Mouse (Mus musculus) cerebellum, postnatal 14 days (tissue): ENCODE data around the gene Lrrtm4.

Source experiments
- DNase-seq, 2 experiments: peaks; one replicate each; pipeline ENCODE4 v3.0.0; 2021; ENCODE audit warnings: mixed read lengths in 2 of 2

Gene Lrrtm4

DNA sequence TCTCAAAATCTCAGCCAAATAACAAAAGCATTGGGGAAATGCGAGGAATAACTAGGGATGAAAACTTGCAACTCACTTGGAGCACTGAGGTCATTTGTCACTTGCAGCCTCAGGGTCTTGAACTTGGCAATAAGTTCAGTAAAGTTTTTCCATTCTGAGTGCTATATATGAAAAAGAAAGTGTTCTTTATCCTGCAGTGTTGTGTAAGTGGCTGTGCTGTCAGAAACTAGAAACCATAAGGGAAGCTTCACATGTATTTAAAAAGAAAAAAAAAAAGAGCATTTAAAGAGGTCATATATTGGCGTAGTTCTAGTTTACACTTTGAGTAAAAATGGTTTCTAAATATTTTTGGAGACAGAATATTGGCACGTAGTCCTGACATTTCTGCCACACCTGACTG, 313.1 kb downstream of the Lrrtm4 start:
- DNase-seq, result no peak

DNA sequence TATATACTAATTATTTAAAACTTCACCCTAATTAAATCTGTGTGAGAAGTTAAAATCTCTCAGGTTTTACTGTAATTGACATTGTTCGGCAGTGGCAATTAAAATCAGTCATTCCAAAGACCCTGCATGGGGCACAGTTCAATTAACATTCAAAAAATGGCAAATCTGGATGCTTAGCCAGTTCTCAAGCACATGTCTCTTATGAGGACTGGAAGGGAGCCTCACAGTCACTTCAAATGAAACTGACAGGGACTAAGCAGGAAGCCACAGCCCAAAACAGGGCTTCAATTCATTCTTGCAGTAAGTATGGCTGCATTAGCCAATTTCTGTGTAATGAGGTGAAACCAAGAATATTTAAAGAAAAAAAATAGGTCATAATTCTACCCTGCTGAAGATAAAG, 333.6 kb downstream of the Lrrtm4 start:
- DNase-seq, result no peak

DNA sequence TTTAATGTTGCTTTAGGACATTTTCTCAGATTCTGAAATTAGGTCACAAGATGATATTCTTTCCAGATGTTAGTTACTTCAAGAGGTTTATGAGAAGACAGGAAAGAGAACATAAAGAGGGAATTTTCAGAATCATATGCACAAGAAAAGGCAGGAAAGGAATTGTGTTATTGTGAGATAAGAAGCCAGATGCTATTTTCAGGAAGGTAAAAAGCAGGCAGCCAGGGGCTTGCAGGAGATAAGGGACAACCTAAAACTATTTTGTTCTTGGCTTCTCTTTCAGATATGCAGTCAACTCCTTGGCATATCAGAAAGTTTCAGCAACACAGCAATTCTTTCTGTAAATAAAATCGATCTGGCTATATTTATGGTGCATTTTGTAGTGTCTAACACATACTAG, 338.4 kb downstream of the Lrrtm4 start:
- no peak for DNase-seq

DNA sequence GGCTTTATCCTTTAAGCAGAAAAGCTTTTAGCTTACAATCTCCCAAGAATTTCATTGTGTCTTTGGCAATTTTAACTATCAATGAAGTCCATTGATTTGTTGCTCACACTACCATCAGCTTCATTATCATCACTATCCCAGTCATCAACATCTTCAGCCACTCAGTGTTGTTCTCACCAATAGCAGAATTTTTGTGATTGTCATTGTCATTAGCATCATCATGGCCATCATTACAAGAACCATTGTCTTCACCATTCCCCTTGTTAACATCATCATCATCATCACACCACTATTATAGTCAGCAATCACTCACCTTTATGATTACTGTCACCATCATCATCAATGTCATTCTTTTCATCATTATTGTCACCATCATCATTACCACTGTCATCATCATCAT, 344.9 kb downstream of the Lrrtm4 start:
- DNase-seq, result no peak

DNA sequence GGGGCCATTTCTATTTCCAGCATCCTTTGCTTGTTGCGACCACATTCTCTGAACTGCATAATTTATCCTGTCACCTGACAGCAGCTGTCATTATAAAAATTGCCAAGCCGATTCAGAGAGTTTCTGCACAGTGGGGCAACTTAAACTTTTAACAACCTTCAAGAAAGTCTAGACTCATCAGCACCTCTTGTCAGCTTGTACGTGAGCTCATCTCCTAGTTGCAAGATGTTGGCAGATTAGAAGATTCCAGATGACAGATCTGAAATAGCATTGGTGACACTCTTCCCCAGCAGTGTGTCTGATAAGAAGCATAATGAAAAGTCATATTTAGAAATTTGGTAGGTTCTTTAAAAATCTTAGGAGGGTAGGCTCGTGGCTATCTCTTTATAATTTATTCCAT, 347.9 kb downstream of the Lrrtm4 start:
- DNase-seq, result no peak

DNA sequence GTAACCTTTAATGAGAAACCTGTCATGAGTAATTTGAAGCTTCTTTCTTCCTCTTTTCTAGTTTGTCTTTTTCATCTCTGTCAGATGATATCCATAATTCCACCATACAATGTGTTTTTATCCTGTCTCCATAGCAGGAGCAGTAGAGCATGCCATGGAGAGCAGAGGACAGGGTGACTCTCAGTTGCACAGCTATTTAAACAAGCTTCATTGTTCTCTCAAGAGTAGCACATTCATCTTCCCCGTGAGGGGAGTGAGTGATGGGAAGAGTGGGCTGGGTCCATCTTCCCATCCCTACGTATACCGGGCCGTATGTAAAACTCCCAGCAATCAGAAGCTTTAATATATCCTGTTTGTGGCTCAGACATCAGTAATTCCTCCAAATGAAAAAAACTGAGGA, 370.9 kb downstream of the Lrrtm4 start:
- DNase-seq, result no peak

DNA sequence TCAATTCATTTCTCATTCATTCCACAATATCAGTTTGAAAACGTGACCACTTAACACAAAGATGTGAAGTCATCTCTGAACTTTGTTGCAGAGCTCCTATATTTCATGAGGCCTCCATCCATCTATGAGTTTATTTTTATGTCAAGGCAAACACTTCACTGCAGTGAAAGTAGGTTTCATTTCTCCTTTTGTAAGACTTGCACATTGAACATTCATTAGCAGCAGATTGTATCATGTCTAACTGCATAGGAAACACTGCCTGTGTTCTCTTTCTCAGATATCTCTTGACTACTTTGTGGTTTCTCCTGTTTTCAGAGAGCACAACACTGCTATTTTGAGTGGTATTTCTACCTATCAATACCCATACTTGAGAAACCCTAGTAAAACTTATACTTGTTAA, 388.1 kb downstream of the Lrrtm4 start:
- no peak for DNase-seq

DNA sequence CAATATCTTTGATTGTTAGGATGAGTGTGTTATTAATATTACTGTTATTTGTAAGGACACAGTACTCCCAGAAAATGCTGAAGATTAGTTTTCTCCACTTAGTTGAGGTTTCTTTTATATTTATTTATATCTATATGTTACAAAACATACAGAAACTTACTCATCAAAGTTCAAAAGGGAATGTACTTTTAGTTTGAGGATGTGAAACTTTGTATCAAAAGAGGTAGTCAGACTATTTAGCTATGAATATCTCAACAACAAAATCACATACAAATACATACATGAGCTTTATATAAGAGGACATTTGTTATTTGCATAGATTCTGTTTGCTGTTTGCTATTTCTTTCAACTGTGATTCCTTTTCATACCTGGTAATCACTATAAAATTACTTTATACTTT, 421.5 kb downstream of the Lrrtm4 start:
- DNase-seq, result no peak

DNA sequence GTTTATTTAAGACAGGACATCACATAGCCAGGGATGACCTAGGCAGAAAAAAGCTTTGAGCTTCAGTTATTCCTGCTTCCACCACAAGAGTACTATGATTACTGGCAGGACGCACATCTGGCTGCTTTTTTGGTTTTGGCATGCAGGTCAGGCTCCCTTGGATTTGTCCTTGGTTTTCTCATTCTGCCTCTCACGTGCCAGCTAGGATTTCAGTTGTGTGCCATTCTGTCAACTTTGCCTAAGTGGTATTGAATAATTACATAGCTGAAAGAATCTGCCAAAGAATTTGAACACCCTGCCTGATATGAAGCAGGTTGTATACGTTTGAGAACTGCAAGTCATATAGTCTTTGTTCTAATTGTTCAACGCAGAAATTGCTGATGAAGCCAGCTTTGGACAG, 451.9 kb downstream of the Lrrtm4 start:
- DNase-seq, result no peak

DNA sequence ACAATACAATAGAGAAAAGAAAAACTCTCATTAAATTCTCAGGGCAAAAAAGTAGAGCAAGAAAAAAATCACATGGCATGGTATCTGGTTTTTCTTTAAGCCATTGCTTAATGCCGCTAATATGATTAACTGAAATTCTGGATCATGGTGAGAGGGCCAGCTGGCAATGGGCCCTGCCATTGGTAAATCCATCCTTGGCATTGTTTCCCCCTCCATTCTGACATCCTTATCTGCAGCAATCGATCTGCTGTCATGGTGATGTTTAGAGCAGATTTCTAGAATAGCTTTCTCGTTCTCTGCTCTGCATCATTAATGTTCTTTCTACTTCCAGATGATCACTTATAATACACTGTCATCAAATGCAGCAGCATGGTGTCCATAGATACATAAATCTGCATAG, 457.5 kb downstream of the Lrrtm4 start:
- peak in 1 of 2 experiments; percentile 18 for DNase-seq

DNA sequence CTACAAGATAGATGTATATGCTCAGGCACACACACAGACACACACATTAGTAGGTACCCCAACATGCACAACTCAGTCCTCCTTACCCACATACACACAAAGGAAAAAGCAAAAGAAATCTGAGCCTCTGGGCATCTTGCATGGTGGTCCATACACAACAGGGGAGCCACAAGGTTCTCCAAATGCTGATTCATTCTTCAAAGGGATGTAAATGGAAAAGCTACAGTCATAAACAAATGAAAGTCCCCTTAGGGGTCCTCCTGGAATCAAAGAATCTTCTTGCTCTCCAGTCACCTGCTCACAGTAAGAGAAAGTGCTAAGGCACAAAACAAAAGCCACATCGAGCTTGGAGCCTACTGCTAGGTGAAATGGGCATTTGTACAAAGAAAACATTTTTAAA, 526.3 kb downstream of the Lrrtm4 start:
- DNase-seq, result no peak

DNA sequence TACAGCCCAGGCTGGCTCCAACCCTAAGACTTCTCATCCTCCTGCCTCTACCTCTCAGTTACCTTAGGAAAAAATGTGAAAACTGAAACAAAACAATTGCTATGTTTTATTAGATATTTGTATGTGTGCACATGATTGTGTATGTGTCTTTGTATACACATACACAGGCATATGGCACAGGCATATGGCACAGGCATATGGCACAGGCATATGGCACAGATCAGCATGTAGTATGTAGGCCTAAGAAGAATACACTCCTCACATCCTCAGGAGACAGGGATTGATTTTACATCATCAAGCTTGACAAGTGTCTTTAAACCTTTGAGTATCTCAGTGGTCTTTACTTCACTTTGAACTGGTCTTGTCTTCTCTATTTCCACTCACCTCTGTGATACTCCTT, 531.2 kb downstream of the Lrrtm4 start:
- DNase-seq, result no peak

DNA sequence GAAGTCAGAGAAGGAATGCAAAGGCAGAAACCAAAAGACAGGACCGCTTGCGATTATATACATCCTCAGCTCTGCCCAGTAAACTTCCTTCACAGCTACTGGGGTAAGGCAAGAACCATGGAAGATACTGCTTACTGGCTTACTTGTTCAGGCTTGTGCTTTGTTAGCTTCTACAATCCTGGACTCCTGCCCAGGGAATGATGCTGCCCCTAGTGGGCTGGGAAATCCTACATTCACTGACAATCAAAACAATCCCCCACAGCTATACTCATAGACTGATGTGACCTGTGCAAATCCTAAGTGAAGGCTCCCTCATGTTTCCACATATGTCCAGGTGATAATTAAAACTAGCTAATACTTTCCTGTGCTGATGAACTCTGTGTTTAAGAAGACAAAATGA, 534.7 kb downstream of the Lrrtm4 start:
- DNase-seq, result peak; percentile 13 to 33

DNA sequence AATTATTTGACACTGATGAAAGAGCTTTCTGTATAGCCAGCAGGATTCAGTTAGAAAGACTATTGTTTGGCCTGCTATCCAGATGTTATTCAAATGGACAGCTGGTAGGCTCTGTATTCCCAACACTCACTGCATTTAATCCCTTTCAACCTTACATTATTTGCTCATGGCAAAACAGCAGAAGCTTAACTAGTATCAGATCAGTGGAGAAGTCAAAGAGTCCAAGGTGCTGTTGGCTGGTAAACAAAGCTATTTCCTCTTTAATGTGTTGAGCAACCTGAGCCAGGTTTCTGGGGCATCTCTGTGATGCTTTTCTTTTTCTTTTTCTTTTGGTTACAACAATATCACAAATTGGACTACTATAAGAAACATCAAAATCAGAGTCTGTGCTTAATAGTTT, 536.3 kb downstream of the Lrrtm4 start:
- DNase-seq, result no peak

DNA sequence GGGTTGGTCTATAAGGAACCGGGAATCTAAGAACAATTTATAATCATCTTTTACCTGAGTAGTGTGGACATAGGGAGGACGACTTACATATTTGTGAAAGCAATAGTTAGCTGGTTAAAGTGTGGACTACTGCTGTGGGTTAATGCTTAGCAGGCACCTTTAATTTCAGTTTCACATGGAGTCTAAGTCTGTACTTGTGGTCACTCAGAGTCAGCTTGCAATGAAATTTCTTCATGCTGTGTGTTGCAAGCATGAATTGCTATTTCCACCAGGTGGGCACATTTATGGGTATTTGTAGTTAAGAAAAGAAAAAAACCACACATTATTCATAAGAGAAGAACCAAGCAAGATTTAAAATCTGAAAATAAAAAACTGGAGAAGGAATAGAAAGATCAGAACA, 558.5 kb downstream of the Lrrtm4 start:
- no peak for DNase-seq

DNA sequence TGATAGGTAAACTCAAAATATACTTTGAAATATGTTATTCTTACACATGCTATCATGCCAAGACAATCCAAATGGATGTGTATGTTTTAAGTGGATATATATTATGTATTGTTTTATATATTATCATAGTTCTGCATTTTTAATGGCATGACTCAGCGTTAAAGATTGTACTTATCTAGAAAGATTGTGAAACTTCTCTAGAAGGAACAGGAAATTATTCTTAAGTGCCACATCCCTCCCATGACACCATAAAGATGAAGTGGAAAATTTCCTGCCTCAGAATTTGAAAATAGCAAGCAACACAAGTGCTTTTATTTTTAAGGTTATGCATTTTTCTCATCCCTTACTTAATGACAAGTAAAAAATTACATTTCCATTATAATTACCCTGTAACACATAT, 563.5 kb downstream of the Lrrtm4 start:
- no peak for DNase-seq

DNA sequence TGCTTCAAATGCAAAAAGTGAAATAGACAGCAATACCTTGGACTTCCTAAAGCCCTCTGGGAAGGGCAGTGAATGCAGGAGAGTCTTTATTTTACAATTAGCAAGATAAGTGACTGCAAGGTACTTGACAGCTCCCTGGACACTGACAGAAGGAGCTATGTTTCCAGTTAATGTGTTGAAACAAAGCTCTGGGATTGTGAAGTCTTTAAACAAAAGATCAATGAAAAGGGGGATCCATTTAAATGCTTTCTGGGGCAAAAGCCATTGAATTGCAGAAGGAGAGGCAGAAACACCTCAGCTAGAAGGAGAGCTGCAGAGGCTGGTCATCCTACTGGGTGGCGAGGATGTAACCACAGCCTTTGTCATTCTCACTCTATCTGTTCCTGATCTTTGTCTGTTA, 571.1 kb downstream of the Lrrtm4 start:
- DNase-seq, result no peak

DNA sequence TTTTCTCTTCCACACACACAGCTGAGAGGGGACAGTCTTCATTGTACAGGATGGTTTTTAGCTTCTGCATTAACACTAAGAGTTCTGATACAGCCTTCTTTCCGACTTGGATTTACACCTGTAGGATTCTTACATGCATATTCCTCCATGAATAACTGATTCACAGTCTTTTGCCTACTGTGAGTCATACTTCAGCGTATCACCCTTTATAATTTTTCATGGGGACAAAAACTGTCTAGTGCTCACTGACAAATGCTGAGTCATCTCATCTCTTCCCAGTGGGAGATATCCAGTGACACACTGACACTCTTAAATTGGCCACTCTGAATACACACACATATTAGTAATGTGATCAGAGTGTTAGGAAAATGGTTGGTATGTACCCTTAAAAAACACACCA, 600.8 kb downstream of the Lrrtm4 start:
- no peak for DNase-seq

DNA sequence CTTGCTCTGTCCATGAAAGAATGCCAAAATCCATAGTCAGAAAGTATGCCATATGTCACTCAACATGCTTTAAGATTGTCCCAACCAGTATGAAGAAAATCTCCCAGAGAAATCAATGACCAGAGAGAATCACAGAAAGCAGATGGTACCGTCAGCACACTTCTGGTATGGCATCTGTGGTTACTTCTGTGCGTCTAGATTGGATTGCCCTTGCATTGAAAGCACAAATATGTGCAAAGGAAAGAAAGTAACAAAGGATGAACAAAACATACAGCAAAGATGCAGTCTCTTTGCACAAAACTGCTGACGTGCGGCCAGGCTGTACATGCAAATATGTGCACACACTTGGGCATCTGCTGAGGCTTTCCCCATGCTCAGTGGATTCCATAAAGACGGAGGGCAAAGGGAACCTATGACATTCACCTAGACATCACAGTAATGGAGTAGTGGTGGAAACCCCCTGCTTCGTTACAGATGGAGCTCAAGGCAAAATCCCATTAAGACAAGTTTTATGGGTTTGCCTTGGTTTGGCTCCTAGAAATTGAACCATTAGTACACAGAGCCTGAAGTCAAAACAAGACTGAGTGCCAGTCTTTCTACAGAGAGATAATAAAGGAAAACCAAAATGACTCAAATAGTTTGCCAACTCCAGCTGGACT, 604.1 kb downstream of the Lrrtm4 start:
- peak; percentile 3 to 29 for DNase-seq

DNA sequence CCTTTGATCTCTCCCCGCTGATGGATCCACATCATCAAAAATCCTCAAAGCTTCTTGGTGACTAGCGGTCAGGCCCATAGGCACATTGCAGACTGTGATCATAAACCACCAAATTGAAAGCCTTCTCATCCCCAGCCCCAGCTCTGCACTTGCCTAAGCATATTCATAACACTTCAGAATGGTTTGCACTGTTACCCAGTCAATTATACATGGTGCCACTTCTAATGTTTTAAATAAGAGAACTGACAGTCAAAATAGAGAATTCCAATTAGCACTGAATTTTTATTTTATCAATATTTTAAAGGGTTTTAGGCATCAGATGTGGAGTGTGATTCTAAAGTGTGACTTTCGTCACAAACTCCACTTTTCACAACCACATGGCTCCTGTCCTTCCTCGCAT, 606.8 kb downstream of the Lrrtm4 start:
- DNase-seq, result no peak

DNA sequence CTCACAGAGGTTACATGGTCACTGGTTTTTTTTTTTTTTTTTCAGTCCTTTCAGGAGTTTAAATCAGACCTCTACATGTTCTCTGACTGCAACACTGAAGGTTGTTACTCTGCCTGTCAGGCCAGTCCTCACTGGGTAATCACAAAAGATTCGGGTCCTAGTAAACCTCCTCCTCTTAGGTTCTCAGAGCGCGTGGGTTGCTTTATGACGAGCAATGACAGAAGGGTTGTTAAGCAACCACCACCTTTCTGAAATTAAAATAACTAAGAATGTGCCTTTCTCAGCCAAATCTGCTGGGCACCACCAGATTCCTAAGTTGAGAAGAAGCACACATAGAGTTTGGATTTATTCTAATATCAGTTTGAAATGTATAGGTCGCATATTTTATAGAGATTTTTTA, 644.1 kb downstream of the Lrrtm4 start:
- DNase-seq, result no peak

DNA sequence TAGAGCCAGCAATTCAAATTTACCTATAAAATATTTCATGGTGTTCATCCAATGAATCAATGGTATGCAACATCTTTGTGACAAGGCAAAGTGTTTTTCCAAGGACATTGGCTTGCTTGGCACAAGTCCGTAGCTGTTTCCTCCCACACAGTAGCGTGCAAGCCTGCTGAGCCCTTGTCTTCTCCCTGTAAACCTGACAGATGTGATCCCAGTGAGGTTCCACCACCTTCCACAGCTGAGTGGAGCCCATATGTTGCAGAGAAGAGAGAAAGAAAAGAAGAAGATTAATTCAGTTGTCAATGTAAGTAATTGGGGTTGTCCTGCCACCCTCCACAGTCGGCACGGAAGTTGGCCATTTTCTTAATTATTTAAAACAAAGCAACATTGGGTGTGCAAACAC, 645.4 kb downstream of the Lrrtm4 start:
- DNase-seq, result peak; percentile 10 to 34

DNA sequence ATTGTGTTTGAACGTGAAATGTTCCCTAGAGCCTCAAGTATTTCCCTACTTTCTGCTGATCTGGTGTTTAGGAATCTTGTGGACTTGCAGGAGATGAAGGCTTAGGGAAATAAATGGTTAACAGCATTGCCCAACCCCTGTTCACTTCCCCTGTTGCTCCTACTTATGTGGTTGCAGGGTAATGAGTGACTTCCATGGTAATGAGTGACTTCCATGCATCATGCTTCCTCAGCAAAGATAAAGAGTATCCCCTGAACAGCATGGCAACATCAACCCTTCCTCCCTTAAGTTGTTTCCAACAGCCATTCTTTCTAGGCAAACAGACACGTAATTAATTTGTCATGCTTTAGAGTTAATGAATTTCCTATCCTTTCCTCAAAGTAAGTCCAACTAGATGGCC, 685.5 kb downstream of the Lrrtm4 start:
- no peak for DNase-seq

DNA sequence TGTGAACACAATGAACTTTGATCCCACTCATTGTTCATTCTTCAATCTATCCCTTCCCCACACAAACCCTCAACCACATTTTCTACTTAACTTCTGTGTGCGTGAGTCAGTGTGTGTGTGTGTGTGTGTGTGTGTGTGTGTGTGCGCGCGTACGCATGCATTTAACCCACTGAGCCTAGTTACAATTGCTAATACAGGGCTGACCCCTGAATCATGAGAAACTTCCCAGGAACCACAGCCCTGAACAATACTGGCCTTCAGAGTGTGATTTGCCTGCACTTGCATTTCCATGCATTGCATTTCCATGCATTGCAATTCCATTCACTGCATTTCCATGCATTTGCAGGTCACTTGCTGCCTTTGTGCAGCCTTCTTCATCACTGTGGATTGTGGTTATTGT, 701.8 kb downstream of the Lrrtm4 start:
- no peak for DNase-seq

DNA sequence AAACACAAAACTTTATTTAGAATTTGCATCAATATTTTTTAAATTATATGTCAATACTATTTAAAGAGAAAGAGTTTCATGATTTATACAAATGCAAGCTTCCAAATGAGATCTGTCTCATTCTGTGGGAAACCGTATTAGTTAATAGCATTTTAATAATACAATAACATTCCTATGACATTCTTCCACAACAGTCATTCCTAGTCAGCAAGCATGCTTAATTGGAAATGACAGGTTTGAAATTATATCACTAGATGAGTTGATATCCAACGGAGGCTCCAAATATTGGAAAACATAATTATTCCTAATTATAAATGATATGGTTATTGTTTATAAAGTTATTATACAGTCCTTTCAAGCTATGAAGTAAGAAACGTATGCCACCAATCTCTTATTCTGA, 714.7 kb downstream of the Lrrtm4 start:
- DNase-seq, result no peak

DNA sequence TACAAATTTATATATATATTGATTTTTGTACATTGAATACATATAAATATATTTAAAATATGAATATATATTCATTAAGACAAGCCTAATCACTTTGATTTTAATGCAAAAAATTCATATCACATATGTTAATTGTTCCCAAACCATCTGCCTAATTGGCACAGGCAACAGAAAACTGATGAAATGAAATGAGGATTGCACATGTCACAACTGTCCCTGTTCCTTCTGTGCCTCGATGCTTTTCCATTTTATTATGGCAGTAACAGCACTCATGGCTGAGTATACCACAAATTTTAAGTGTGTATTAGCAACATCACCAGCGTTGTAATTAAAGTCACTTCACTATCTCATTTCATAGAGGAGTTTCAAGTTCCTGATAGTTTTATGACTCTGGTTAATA, 732.1 kb downstream of the Lrrtm4 start:
- DNase-seq, result peak in 1 of 2 experiments; percentile 19
